Mouse (Mus musculus) stomach, postnatal 0 days (tissue): ENCODE results near the gene Apbb2.

Experiments
- CTCF ChIP-seq: IDR thresholded peaks from 2 replicates; pipeline ENCODE4 v1.5.1; 2016; ENCODE audit warnings: antibody characterized with exemption, low read depth, mild to moderate bottlenecking, moderate library complexity
- EP300 ChIP-seq: optimal IDR thresholded peaks from 2 replicates; pipeline ENCODE3; 2016; ENCODE audit warnings: antibody characterized with exemption

GRCm38 (mm10) chr5:66296116-66296515 lies 322.5 kb downstream of the Apbb2 start:
- TF ChIP-seq CTCF (no peak), EP300 (no peak)
